Mouse (Mus musculus): ENCODE data around the gene Adam15. TPM values are rescaled to one million over a fixed set of nuclear protein-coding genes. Genes with fewer than 3 reads are reported as not detected.

Adam15 gene
- total and polyA plus RNA-seq, 2 experiments from 2014 or later, result 53.3 to 56.4 TPM

DNA sequence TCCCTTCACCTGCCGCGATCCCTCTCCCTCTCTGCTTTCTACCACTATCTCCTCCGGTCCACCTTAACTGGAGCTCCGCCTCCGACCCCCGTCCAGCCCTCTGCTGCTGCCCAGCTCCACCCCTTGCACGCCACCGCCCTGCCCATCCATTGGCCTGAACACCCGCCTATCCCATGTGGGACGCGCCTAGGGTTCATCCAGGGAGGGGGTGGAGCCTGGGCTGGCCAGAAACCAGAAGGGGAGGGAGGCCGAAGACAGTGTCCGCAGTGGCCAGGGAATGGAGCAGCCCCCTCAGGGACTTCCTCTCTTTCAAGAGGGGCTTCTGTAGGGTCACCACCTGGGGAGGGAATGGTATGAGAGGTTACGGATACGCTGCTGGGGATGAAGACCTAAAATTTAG lies 43.8 kb upstream of the Adam15 start:
- peaks cover 27% of the 10 kb centered on the region for H3K4me1 ChIP-seq (ENCODE audit: insufficient read depth)
- peak; percentile 93 for ATAC-seq

DNA sequence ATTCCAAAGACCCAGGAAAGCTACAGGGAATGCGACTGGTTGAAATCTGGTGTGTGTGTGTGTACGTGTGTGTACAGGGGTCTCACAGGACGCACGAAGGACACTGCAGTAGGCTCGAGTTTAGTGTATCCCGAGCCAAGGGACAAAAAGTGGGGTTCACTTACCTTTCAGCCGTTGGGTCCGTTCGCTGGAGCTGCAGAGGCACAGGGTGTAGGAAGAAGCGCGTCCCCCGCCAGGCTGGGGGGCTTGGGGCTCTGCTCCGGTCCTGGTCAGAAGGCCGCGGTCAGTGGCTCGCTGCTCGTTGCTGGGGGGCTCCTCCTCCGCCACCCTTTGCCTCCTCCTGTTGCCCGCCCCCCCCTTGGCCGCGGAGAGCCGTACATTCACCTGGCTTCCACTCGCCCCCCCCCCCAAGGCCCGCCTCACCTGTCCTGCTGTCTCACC lies 43.1 kb upstream of the Adam15 start:
- ATAC-seq, result no peak
- Histone ChIP-seq H3K27ac (ENCODE audit: low read depth, low read length) (no peak overlapping the region), H3K36me3 (ENCODE audit: insufficient read depth) (no peaks in the 10 kb centered on the region), H3K9me3 (ENCODE audit: low read length) (no peaks in the 10 kb centered on the region), H3K4me2 (ENCODE audit: low read depth) (peak overlapping the region; percentile 96), H3K27me3 (ENCODE audit: insufficient read depth, low read length) (peaks cover 8% of the 10 kb centered on the region; the same call in 1 of the 2 replicates), H3K9ac (peak overlapping the region; percentile 10; the same call in 1 of the 2 replicates), H3K4me3 (ENCODE audit: low read depth, low read length) (peak overlapping the region; percentile 38), H3K4me1 (ENCODE audit: insufficient read depth) (peaks cover 27% of the 10 kb centered on the region)
- DNase-seq, result no peak
- TF ChIP-seq CTCF (IDR thresholded peaks at IDR 0.05; ENCODE audit: low read depth), result no peak
- WGBS, result 0% methylated on average over 22 of the region's 24 CpGs

More for the DNA sequence above, 43.8 kb upstream of the Adam15 start:
- peak overlapping the region; percentile 38 for H3K4me3 ChIP-seq (ENCODE audit: low read depth, low read length)
- H3K36me3 ChIP-seq (ENCODE audit: insufficient read depth), result no peaks in the 10 kb centered on the region
- 4% methylated on average over 15 of the region's 15 CpGs for WGBS
- peak; percentile 89 for DNase-seq
- H3K27me3 ChIP-seq (ENCODE audit: insufficient read depth, low read length), result peaks cover 8% of the 10 kb centered on the region; the same call in 1 of the 2 replicates
- TF ChIP-seq CTCF (IDR thresholded peaks at IDR 0.05; ENCODE audit: low read depth), result no peak
- peak overlapping the region; percentile 42 for H3K9ac ChIP-seq
- H3K9me3 ChIP-seq (ENCODE audit: low read length), result no peaks in the 10 kb centered on the region
- peak overlapping the region; percentile 96 for H3K4me2 ChIP-seq (ENCODE audit: low read depth)
- peak overlapping the region; percentile 69 for H3K27ac ChIP-seq (ENCODE audit: low read depth, low read length)

DNA sequence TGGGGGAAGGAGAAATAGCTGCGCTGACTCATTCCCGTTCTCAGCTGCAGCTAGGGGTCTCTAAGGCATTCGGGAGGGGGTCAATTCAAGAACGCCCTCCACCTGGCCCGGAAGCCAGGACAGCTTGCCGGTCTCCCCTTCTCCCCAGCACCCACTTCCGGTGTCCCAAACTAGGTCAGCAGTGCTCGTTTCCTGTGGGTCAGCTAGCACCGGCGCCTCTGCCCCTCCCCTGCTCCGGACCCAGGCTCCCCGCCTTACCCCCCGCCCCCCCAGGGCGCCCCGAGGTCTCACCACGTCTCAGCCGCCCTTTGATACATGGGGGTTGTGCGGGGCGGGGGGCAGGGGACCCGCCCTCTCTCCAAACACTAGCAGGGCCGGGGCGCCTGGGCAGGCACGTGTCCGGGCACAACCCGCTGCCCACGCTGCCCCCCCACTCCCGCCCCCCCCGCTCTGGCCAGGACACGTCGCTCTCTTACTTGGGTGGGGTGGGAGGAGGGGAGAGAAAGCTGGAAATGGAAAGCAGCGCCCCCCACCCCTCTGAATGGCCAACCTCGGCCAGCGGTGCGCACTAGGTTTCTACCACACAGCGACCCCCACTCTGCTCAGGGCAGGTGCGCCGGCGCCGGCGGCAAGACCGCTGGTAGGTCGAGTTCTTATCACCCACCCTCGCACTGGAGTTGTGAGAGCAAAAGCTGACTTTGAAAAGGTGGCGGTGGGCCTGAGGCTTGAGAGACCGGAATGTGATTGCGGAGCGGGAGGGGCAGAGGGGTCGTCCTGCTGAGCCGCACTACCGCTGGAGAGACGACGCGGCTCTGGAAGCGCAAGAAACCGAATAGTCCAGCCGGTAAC lies 42.1 kb upstream of the Adam15 start:
- no peaks in the 10 kb centered on the region for H3K9me3 ChIP-seq (ENCODE audit: low read length)
- no peaks in the 10 kb centered on the region for H3K36me3 ChIP-seq (ENCODE audit: insufficient read depth)
- WGBS, result 3% methylated on average over 54 of the region's 56 CpGs
- DNase-seq (no peak), ATAC-seq (no peak)
- H3K27me3 ChIP-seq (ENCODE audit: insufficient read depth, low read length), result peaks cover 8% of the 10 kb centered on the region; the same call in 1 of the 2 replicates
- H3K9ac ChIP-seq, result peak overlapping the region; percentile 44
- peaks cover 27% of the 10 kb centered on the region for H3K4me1 ChIP-seq (ENCODE audit: insufficient read depth)
- no peak for TF ChIP-seq CTCF (IDR thresholded peaks at IDR 0.05; ENCODE audit: low read depth)
- H3K4me3 ChIP-seq (ENCODE audit: low read depth, low read length), result peak overlapping the region; percentile 38
- H3K27ac ChIP-seq (ENCODE audit: low read depth, low read length), result no peak overlapping the region
- H3K4me2 ChIP-seq (ENCODE audit: low read depth), result peak overlapping the region; percentile 96

- H3K4me1 ChIP-seq (ENCODE audit: insufficient read depth), result peaks cover 27% of the 10 kb centered on the region
- peaks cover 8% of the 10 kb centered on the region; the same call in 1 of the 2 replicates for H3K27me3 ChIP-seq (ENCODE audit: insufficient read depth, low read length)
- WGBS, result 14% methylated on average over 19 of the region's 19 CpGs
- DNase-seq, result no peak
- no peak for TF ChIP-seq CTCF (IDR thresholded peaks at IDR 0.05; ENCODE audit: low read depth)
- no peak overlapping the region for H3K27ac ChIP-seq (ENCODE audit: low read depth, low read length)
- H3K4me2 ChIP-seq (ENCODE audit: low read depth), result peak overlapping the region; percentile 96
- no peaks in the 10 kb centered on the region for H3K36me3 ChIP-seq (ENCODE audit: insufficient read depth)
- H3K9ac ChIP-seq, result peak overlapping the region; percentile 44
- no peak for ATAC-seq
- peak overlapping the region; percentile 38 for H3K4me3 ChIP-seq (ENCODE audit: low read depth, low read length)
- no peaks in the 10 kb centered on the region for H3K9me3 ChIP-seq (ENCODE audit: low read length)
These were observed 41.2 kb upstream of the Adam15 start for GRCm38 (mm10) chr3:89390699-89391662.

- WGBS, result 40% methylated on average over 5 of the region's 5 CpGs
- DNase-seq, result no peak
- peaks cover 27% of the 10 kb centered on the region for H3K4me1 ChIP-seq (ENCODE audit: insufficient read depth)
These were observed 40.3 kb upstream of the Adam15 start for GRCm38 (mm10) chr3:89390111-89390515.

GRCm38 (mm10) chr3:89388901-89389740 lies 39.3 kb upstream of the Adam15 start:
- TF ChIP-seq CTCF (IDR thresholded peaks at IDR 0.05; ENCODE audit: low read depth), result no peak
- Histone ChIP-seq H3K27me3 (ENCODE audit: insufficient read depth, low read length) (no peaks in the 10 kb centered on the region; the same call in 1 of the 2 replicates), H3K4me3 (ENCODE audit: low read depth, low read length) (no peak overlapping the region), H3K36me3 (ENCODE audit: insufficient read depth) (no peaks in the 10 kb centered on the region), H3K9ac (no peak overlapping the region), H3K27ac (ENCODE audit: low read depth, low read length) (no peak overlapping the region), H3K4me1 (ENCODE audit: insufficient read depth) (peaks cover 26% of the 10 kb centered on the region), H3K4me2 (ENCODE audit: low read depth) (no peak overlapping the region), H3K9me3 (ENCODE audit: low read length) (no peaks in the 10 kb centered on the region)
- 73% methylated on average over 5 of the region's 6 CpGs for WGBS
- peak; percentile 71 for DNase-seq
- peak; percentile 63 for ATAC-seq

More at GRCm38 (mm10) chr3:89390111-89390515, 40.3 kb upstream of the Adam15 start:
- H3K4me2 ChIP-seq (ENCODE audit: low read depth), result no peak overlapping the region
- no peak for ATAC-seq
- H3K27ac ChIP-seq (ENCODE audit: low read depth, low read length), result no peak overlapping the region
- H3K27me3 ChIP-seq (ENCODE audit: insufficient read depth, low read length), result peaks cover 3% of the 10 kb centered on the region; the same call in 1 of the 2 replicates
- H3K9me3 ChIP-seq (ENCODE audit: low read length), result no peaks in the 10 kb centered on the region
- no peaks in the 10 kb centered on the region for H3K36me3 ChIP-seq (ENCODE audit: insufficient read depth)
- no peak overlapping the region for H3K9ac ChIP-seq
- TF ChIP-seq CTCF (IDR thresholded peaks at IDR 0.05; ENCODE audit: low read depth), result no peak
- H3K4me3 ChIP-seq (ENCODE audit: low read depth, low read length), result no peak overlapping the region

Data from forebrain, postnatal 0 days (tissue).